Mouse (Mus musculus) cortical plate, adult 2 months (tissue): ENCODE data around the gene Rab3ip.

Source experiments
- CTCF ChIP-seq: fragments of 200-500 bp; IDR thresholded peaks from 2 replicates; pipeline ENCODE4 v1.5.1; 2011; ENCODE audit warnings: mild to moderate bottlenecking, control low read depth, low read length; ENCODE audit not compliant: insufficient read depth; ENCODE audit errors: extremely low read depth
- POLR2A ChIP-seq: fragments of 200-500 bp; IDR thresholded peaks from 2 replicates; pipeline ENCODE4 v1.6.1; 2011; ENCODE audit warnings: mild to moderate bottlenecking, low read length, control low read depth; ENCODE audit not compliant: insufficient read depth; ENCODE audit errors: extremely low read depth

GRCm38 (mm10) chr10:116906794-116907193, 43.8 kb downstream of the Rab3ip start:
- TF ChIP-seq CTCF (no peak), POLR2A (no peak)
